Mouse (Mus musculus) neural tube, embryonic 11.5 days (tissue): ENCODE data around the gene Pdia4. TPM values are rescaled to one million over a fixed set of nuclear protein-coding genes. Genes with fewer than 3 reads are reported as not detected.
"Not testable (repeated sequence)": the region's sequence is repeated elsewhere in the genome, so short reads cannot be mapped to it uniquely, and the experiment has no call there.

Experiments used
- ATAC-seq: fragments of 200-750 bp; cut with Nextera tagmentation; 2 replicates; pipeline ENCODE4 v1.8.0; 2017; ENCODE audit warnings: moderate number of reproducible peaks, mild to moderate bottlenecking, moderate TSS enrichment, moderate library complexity; ENCODE audit not compliant: insufficient read depth, low FRiP score, low TSS enrichment
- DNase-seq: peaks from one replicate; pipeline ENCODE4 v3.0.0-alpha.2; 2015; ENCODE audit warnings: low spot score
- H3K27ac ChIP-seq: fragments of 300-500 bp; sonication (generic); 2 replicates; pipeline ENCODE4 v1.5.1; 2014; ENCODE audit warnings: low read depth, mild to moderate bottlenecking, low read length
- H3K27me3 ChIP-seq: fragments of 300-500 bp; sonication (generic); 2 replicates; pipeline ENCODE4 v1.6.1; 2014; ENCODE audit warnings: mild to moderate bottlenecking, low read length, mixed read lengths; ENCODE audit not compliant: control insufficient read depth, insufficient read depth
- H3K36me3 ChIP-seq: fragments of 300-500 bp; sonication (generic); 2 replicates; pipeline ENCODE4 v1.6.1; 2014; ENCODE audit warnings: mild to moderate bottlenecking, low read length, moderate library complexity, mixed read lengths; ENCODE audit not compliant: control insufficient read depth, insufficient read depth
- H3K4me1 ChIP-seq: fragments of 300-500 bp; sonication (generic); 2 replicates; pipeline ENCODE4 v1.6.1; 2014; ENCODE audit warnings: low read length, mixed read lengths; ENCODE audit not compliant: control insufficient read depth, insufficient read depth
- H3K4me2 ChIP-seq: fragments of 300-500 bp; sonication (generic); 2 replicates; pipeline ENCODE4 v1.6.1; 2014; ENCODE audit warnings: low read depth, mild to moderate bottlenecking, moderate library complexity
- H3K4me3 ChIP-seq: fragments of 300-500 bp; sonication (generic); 2 replicates; pipeline ENCODE4 v1.5.1; 2014; ENCODE audit warnings: low read depth, low read length
- H3K9ac ChIP-seq: fragments of 300-500 bp; sonication (generic); 2 replicates; pipeline ENCODE4 v1.6.1; 2014; ENCODE audit warnings: mild to moderate bottlenecking, low read length
- H3K9me3 ChIP-seq: fragments of 300-500 bp; sonication (generic); 2 replicates; pipeline ENCODE4 v1.6.1; 2016; ENCODE audit warnings: low read length; ENCODE audit not compliant: control insufficient read depth
- WGBS: fragments of 180-500 bp; shearing (Covaris S2); extraction: QIAGEN DNeasy Blood & Tissue Kit; methylation state at CpG from one replicate; pipeline ENCODE4 v1.1.7; 2014; 5-methylcytosine and 5-hydroxymethylcytosine counted together
- polyA plus RNA-seq: library from polyadenylated mRNA; unstranded; fragments of >200 nt; fragmentation: Nextera tagmentation; extraction: Ambion mirVana; gene quantifications from 2 replicates; pipeline ENCODE4 v1.2.1, GENCODE M21; 2014

Gene Pdia4
- polyA plus RNA-seq, 1 experiment from 2014 or later: 304 TPM

DNA sequence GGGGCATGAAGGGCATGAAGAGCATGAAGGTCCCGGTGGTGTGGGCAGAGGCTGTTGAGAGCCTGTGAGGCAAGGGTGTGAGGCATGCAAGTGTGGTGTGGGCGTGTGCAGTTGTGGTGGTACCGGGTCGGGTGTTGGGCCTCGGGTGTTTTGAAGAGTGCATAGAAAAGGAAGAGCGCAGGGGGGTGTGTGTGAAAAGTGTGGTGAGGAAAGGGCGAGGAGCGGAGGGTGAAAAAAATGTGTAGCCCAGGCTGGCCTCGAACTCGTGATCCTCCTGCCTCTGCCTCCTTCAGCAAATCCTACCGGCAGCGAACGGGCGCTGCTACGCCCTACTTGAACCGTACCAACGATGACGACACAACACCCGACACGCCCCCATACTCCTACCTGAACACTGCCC lies 45.9 kb downstream of the Pdia4 start:
- not testable (repeated sequence) for H3K27ac ChIP-seq, H3K9me3 ChIP-seq, ATAC-seq, H3K36me3 ChIP-seq, DNase-seq, H3K4me1 ChIP-seq, H3K27me3 ChIP-seq, H3K4me3 ChIP-seq, H3K9ac ChIP-seq, H3K4me2 ChIP-seq
- 59% methylated on average over 6 of the region's 20 CpGs for WGBS

DNA sequence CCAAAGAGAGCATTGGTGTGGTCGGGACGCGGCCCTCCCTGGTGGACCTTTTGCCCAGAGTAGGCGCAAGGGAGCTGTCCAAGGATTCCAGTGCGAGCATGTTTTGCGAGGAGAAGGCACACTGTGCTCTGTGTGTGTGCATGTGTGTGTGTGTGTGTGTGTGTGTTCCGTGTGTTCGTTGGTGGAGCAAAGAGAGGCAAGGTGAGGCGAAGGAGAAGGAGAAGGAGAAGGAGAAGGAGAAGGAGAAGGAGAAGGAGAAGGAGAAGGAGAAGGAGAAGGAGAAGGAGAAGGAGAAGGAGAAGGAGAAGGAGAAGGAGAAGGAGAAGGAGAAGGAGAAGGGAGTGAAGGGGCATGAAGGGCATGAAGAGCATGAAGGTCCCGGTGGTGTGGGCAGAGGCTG lies 50.5 kb downstream of the Pdia4 start:
- H3K4me3 ChIP-seq, DNase-seq, H3K9me3 ChIP-seq, H3K4me2 ChIP-seq, H3K4me1 ChIP-seq, ATAC-seq, H3K27me3 ChIP-seq, H3K27ac ChIP-seq, H3K36me3 ChIP-seq, H3K9ac ChIP-seq: not testable (repeated sequence)
- WGBS: 81% methylated on average over 7 of the region's 10 CpGs

GRCm38 (mm10) chr6:47759406-47759805 lies 53.8 kb downstream of the Pdia4 start:
- DNase-seq, H3K27ac ChIP-seq, H3K27me3 ChIP-seq, H3K9me3 ChIP-seq, ATAC-seq, H3K4me1 ChIP-seq, H3K4me2 ChIP-seq, H3K9ac ChIP-seq, H3K4me3 ChIP-seq, H3K36me3 ChIP-seq: not testable (repeated sequence)
- WGBS: 87% methylated on average over 12 of the region's 16 CpGs

DNA sequence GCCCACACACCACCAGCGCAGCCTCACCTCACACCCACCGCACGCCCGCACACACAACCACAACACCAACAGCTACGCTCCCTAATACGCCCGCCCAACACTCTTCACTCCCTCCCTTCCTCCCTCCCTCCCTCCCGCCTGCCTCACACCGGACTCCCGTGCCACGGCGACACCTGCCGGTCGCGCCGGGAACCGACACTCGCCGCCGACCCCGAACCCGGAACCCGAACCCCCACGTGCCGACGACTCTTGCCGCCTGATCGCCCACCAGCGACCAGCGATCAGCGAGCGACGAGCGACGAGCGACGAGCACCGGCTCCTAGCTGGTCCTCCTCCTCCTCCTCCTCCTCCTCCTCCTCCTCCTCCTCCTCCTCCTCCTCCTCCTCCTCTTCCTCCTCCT lies 55.4 kb downstream of the Pdia4 start:
- not testable (repeated sequence) for H3K4me2 ChIP-seq, H3K27ac ChIP-seq, ATAC-seq, H3K9me3 ChIP-seq, H3K9ac ChIP-seq, H3K4me3 ChIP-seq, H3K27me3 ChIP-seq, DNase-seq, H3K36me3 ChIP-seq, H3K4me1 ChIP-seq
- whole genome bisulfite sequencing: 14% methylated on average over 16 of the region's 38 CpGs

DNA sequence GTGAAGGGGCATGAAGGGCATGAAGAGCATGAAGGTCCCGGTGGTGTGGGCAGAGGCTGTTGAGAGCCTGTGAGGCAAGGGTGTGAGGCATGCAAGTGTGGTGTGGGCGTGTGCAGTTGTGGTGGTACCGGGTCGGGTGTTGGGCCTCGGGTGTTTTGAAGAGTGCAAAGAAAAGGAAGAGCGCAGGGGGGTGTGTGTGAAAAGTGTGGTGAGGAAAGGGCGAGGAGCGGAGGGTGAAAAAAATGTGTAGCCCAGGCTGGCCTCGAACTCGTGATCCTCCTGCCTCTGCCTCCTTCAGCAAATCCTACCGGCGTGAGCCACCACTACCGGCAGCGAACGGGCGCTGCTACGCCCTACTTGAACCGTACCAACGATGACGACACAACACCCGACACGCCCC lies 55.8 kb downstream of the Pdia4 start:
- not testable (repeated sequence) for ATAC-seq, H3K9ac ChIP-seq, H3K4me2 ChIP-seq, H3K27me3 ChIP-seq, H3K27ac ChIP-seq, DNase-seq, H3K36me3 ChIP-seq, H3K4me1 ChIP-seq, H3K4me3 ChIP-seq, H3K9me3 ChIP-seq
- WGBS: 57% methylated on average over 1 of the region's 22 CpGs

DNA sequence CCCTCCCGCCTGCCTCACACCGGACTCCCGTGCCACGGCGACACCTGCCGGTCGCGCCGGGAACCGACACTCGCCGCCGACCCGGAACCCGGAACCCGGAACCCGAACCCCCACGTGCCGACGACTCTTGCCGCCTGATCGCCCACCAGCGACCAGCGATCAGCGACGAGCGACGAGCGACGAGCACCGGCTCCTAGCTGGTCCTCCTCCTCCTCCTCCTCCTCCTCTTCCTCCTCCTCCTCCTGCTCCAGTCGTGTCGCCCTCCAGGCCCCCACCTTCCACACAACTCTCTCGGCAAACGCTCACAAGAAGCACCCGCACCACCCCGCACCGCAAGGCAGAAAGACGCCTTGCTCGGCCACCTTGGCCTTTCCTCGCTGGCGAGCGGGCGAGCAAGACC lies 60.1 kb downstream of the Pdia4 start:
- not testable (repeated sequence) for H3K4me1 ChIP-seq, ATAC-seq
- 5% methylated on average over 9 of the region's 44 CpGs for WGBS

DNA sequence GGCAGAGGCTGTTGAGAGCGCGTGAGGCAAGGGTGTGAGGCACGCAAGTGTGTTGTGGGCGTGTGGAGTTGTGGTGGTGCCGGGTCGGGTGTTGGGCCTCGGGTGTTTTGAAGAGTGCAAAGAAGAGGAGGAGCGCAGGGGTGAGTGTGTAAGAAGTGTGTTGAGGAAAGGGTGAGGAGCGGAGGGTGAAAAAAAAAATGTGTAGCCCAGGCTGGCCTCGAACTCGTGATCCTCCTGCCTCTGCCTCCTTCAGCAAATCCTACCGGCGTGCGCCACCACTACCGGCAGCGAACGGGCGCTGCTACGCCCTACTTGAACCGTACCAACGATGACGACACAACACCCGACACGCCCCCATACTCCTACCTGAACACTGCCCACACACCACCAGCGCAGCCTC lies 64.9 kb downstream of the Pdia4 start:
- peak overlapping the region; percentile 21; the same call in 1 of the 2 replicates for H3K4me3 ChIP-seq
- not testable (repeated sequence) for H3K27me3 ChIP-seq, H3K9me3 ChIP-seq, DNase-seq, H3K9ac ChIP-seq, H3K4me1 ChIP-seq, H3K36me3 ChIP-seq, H3K27ac ChIP-seq, ATAC-seq
- H3K4me2 ChIP-seq: 0 out of 2 replicates have a peak overlapping the region, but pooled peaks have one; percentile 20
- WGBS: 7% methylated on average over 8 of the region's 25 CpGs

More for the DNA sequence above, 60.1 kb downstream of the Pdia4 start:
- not testable (repeated sequence) for H3K4me3 ChIP-seq, H3K9me3 ChIP-seq, H3K36me3 ChIP-seq, H3K9ac ChIP-seq, DNase-seq, H3K27me3 ChIP-seq, H3K4me2 ChIP-seq, H3K27ac ChIP-seq

- WGBS: 77% methylated on average over 3 of the region's 8 CpGs
- H3K27ac ChIP-seq, H3K9ac ChIP-seq, H3K36me3 ChIP-seq, ATAC-seq, H3K4me3 ChIP-seq, H3K9me3 ChIP-seq, H3K4me2 ChIP-seq, H3K27me3 ChIP-seq, DNase-seq, H3K4me1 ChIP-seq: not testable (repeated sequence)
Observed at GRCm38 (mm10) chr6:47747886-47748285, 65.3 kb downstream of the Pdia4 start.
